Mouse (Mus musculus): ENCODE data around the gene Fam173a.
A peak's percentile ranks its signal among the peaks of the same experiment; 100 is the strongest.
"Not testable (repeated sequence)": the region's sequence is repeated elsewhere in the genome, so short reads cannot be mapped to it uniquely, and the experiment has no call there.

Fam173a gene

DNA sequence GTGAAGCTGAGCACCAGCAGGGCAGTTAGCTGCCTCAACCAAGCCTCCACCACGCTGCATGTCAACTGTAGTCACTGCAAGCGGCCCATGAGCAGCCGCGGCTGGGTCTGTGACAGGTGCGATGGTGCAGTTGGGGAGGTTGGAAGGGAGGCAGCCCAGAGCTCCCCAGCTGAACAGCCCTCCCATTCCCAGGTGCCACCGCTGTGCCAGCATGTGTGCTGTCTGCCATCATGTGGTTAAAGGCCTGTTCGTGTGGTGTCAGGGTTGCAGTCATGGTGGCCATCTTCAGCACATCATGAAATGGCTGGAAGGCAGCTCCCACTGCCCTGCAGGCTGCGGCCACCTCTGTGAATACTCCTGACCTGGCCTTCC lies 35.5 kb upstream of the Fam173a start:
- DNase-seq: no peak

DNA sequence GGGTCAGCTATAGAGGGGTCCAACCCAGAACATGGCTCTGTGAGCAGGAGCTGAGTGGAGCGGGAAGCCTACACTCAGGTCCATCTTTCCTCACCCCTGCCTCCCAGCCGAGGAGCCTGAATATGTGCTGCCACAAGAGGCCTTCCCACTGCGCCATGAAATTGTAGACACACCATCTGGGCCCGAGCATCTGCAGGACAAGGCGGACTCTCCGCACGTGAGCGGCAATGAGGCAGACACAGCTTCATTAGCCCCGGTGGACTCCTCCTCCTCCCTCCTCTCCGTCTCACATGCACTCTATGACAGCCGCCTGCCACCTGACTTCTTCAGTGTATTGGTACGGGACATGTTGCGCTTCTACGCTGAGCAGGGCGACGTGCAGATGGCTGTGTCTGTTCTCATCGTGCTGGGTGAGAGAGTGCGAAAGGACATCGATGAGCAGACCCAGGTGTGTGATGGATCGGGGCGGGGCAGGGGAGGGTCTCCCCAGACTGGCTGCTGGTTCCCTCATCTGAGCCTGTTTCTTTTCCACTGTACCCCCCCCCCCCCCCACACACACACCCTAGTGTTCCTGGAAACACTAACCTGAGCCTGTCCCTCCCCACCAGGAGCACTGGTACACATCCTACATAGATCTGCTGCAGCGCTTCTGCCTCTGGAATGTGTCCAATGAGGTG lies 35.0 kb upstream of the Fam173a start:
- DNase-seq: no peak

DNA sequence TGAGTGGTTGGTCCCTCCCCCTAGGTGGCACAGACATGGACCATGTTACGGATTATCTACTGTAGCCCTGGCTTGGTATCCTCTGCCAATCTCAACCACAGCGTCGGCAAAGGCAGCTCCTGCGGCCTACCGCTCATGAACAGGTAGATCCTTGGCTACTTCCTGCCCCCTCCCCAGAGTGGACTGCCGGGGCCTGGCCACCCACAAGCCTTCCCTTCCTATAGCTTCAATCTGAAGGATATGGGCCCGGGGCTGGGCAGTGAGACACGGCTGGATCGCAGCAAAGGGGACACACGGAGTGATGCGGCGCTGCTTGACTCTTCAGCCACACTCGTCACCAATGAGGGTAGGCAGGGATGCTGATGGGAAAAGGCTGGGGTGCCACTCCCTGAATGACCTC lies 34.3 kb upstream of the Fam173a start:
- DNase-seq: no peak

DNA sequence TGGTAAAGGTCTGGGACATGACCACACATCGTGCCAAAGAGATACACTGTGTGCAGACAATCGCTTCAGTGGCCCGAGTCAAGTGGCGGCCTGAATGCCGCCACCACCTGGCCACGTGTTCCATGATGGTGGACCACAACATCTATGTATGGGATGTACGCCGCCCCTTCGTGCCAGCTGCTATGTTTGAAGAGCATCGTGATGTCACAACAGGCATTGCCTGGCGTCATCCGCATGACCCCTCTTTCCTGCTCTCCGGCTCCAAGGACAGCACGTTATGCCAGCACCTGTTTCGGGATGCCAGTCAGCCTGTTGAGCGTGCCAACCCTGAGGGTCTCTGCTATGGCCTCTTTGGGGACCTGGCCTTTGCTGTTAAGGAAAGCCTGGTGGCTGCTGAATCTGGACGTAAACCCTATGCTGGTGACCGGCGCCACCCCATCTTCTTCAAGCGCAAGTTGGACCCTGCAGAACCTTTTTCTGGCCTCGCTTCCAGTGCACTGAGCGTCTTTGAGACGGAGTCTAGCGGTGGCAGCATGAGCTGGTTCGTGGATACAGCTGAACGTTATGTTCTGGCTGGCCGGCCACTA lies 33.4 kb upstream of the Fam173a start:
- no peak for DNase-seq

DNA sequence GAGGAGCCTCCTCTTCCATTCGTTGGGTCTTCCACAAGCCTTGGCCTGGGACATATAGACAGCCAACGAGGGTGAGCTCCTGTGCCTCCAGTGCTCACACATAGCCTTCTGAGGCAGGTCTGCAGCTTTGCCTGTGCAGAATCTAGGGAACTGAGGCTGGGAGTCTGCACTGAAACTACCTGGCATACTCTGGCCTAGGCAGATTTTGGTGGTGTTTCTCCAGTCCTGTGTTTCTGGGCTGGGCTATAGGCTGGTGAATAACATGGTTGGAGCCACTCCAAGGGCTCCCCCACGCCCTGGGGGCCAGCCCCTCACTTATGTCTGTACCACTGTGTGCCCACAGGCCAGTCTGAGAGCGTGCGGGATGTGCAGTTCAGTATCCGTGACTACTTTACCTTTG lies 32.6 kb upstream of the Fam173a start:
- no peak for DNase-seq

DNA sequence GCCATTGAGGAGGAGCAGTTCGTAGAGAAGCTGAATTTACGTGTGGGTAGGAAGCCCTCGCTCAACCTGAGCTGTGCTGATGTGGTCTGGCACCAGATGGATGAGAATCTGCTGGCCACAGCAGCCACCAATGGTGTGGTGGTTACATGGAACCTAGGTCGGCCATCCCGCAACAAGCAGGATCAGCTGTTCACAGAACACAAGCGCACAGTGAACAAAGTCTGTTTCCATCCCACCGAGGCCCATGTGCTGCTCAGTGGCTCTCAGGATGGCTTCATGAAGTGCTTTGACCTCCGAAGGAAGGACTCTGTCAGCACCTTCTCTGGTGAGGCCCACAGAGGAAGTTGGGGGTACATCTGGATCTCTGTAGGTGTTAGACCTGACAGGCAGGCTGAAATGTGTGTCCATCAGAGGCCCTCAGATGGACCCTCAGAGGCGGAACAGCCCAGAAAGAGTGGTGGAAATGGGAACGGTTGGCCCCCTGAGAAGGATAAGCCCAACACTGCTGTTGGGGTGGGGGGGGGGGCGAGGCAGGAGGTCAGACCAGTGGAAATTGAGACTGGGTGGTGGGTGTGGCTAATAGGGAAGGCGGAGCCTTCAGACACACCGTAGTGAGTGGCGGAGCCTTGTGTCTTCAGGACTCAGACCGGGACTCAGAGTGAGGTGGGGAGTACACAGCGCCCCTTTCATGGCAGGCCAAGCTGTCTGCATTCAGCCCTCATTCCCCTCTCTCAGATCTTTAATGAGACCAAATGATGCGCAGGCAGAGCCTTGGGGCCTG lies 31.9 kb upstream of the Fam173a start:
- no peak for DNase-seq

DNA sequence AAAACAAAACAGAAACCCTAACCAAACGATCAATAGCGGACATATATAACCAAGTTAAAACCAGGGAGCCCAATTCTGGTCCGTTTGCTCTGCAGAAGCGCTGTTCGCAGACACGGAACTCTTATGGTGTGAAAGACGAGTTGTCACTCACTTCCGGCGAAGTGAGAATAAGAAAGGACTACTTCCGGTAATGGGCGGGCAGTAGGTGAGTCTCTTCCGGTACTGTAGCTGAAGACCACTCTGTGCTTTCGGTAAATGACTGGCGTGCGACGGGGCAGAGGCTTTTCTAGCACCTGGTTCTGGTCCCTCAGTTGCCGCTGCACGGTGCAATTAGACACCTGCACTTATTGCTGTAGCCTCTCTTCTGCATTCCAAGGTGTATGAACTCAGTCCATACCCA lies 30.8 kb upstream of the Fam173a start, which contains the start of gene Wdr24:
Wdr24 (plus strand) TSS at position 176 of the 400 bp plus-strand sequence.
- DNase-seq: peak; percentile 89

DNA sequence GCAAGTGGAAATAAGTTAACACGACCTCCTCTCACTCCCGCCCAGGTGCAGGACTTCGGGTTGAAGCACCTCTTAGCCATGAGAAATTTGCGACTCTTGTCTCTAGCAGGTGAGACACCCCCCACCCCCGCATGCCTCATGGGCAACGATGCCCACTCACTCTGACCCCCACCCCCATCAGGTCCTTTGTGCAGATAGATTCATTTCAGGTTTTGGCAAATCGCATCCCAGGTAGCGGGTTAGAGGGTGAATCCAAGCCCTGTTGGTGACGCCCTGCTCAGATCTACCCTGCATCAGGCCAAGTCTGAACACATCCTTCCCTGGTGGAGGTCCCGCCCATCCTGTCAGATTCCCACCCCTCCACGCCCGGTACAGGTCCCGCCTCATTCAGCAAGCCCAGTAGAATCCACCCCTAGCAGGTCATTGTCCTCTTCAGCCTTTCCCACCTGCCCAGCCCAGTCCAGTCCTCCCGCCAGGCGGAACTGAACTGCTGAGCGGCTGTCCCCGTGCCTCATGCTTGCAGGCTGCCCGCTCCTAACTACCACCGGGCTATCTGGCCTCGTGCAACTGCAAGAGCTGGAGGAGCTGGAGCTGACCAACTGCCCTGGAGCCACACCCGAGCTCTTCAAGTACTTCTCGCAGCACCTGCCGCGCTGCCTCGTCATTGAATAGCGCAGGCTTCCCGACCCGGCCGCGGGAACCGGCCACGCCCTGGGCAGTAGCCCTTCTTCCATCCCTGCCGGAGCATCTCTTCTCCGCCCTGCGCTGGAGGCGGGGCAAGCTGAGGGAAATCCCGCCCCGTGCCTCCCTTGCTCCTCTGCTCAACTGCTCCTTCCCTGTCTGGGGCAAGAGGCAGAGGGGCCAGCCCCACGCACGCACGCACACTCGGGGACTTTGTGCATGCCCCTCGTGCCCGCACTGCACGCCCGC lies 26.4 kb upstream of the Fam173a start:
- DNase-seq: no peak

DNA sequence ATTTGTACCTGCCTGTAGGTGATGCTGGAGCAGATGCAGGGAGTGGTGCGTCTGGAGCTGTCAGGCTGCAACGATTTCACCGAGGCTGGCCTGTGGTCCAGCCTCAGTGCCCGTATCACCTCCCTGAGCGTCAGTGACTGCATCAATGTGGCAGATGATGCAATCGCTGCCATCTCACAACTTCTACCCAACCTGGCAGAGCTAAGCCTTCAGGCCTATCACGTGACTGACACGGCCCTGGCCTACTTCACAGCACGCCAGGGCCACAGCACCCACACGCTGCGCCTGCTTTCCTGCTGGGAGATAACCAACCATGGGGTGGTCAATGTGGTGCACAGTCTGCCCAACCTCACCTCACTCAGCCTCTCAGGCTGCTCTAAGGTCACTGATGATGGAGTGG lies 25.0 kb upstream of the Fam173a start:
- DNase-seq: no peak

DNA sequence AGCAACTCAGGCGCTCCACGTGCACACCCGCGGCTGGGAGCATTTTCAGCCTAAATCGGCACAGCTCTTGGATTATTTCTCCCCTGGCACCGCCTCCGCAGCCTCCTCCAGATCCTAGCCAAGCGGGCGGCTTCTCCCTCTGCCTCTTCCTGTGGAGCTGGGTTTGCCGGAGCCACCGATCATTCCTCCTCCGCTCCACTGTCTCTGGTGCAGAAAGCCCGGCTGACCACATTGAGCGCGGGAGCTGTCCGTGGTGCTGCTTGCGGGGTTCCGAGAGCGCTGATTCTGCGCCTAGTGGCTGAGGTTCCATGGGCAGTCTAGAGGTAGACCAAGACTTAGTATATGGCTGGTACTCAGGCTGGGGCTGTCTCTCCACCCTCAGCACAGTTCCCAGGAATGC lies 20.8 kb upstream of the Fam173a start:
- peak; percentile 86 for DNase-seq

DNA sequence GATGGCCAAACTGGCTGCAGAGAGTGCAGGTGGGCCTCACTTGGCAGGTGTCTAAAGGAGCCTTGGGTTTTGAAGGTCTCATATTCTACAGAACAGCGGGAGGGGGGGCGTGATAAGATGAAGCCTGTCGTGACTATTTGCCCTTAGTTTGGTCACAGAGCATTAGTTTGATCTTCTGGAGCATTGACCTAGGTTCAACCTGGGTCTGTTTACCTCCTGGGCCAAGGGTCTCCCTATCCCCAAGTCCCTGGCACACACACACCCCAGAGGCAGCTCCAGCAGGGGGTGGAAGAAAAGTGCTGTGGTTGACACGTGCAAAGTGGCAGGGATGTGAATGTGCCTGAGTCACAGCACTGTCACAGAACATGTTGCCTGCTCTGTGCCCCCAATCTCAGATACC lies 18.2 kb upstream of the Fam173a start:
- no peak for DNase-seq

DNA sequence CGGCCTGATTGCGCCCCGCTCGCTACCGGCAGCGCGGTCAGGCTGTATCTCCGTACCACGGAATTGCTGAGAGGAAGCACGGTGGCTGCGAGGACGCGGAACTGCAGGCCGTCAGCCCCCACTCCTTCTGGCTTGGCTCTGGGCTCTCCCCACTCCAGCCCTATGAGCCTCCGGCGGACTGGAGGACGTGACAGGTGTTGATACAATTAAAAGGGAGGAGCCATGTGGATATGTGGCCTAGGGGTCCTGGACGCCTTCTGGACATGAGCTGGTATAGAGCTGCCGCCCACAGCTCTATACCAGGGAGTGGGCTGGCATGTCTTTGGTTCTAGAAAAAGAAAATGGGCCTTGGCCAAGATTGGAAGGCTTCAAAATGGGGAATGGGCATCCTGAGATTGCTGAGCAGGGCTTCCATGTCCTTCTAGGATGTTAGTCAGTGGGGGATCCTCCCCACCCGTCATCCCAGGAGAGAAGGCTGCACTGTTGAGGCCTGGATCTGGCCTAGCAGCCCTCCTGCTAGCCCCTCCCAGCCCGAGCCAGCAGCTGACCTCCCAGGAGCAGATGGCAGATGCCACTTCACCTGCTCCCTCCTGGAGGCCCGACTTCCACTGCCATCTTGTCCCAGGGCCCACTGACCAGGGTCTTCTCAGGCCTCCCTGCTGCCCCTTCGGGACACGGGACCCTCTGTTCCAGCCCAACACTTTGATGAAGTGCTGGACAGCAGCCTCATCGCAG lies 17.1 kb upstream of the Fam173a start:
- DNase-seq: no peak

DNA sequence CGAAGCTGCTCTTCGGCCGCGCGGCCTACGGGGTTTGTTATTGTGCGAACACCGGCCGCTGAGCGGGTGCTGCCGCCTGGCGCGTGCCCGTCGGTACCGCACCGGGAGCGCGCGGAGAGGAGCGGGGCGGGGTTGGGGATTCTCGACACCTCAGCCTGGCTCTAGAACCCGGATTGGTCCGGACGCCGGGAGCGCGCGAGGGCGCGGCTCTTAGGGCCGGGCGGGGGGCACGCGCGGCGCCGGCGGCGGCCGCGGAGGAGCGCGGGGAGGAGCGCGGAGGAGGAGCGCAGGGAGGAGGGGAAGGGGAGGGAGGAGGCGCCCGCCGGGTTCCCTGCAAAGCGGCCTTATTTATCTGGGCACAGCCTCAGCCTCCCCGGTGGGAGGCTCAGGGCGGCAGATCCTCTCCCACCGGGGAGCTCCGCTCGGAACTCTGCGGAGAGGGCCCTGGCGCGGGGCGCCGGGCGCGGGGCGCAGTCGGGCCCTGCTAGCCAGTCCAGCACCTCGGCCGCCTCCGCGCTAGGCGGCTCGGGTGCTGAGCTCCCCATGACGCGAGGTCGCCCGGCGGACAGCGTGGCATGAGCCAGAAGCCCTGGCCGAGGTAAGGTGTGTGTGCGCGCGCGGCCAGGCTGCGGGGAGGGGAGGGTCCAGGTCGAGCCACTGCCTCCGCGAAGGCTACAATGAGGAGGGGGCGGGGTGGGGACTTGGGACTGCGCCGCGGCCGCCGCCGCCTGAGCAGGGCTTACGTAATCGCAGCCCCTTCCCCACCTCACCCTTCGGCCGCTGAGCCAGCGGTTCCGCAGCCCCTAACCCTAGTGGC lies 16.3 kb upstream of the Fam173a start, which contains the start of gene Fbxl16:
Fbxl16 (plus strand) TSS at position 297 of the 817 bp plus-strand sequence.
- DNase-seq: peak; percentile 65

DNA sequence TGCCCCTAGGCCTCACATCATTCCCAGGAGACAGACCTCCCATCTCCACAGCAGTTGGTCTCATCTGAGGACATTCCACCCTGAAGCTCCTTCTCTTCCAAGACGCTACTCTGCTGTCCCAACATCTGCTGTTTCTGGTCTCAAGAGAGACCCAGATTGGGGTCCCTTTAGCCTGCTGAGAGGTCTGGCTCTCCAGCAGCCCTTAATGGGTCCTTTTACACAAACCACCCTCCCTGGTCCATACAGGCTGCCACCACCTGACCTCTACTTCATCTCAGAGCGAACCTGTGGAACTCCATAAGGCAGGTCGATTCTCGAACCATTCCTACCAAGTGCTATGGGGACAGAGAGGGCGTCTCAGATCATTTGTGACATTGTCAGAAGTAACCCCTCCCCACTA lies 15.3 kb upstream of the Fam173a start:
- no peak for DNase-seq

DNA sequence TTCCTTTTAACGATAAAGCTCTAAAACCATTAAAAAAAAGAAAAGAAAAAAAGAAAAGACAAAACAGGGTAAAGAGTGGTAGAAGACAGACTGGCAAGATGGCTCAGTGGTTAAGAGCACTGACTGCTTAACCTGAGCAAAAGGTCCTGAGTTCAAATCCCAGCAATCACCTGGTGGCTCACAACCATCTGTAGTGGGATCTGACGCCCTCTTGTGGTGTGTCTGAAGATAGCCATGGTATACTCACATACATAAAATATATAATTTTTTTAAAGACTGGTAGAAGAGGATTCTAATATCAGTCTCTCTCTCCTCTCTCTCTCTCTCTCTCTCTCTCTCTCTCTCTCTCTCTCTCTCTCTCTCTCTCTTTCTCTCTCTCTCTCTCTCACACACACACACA lies 14.8 kb upstream of the Fam173a start:
- DNase-seq: not testable (repeated sequence)

DNA sequence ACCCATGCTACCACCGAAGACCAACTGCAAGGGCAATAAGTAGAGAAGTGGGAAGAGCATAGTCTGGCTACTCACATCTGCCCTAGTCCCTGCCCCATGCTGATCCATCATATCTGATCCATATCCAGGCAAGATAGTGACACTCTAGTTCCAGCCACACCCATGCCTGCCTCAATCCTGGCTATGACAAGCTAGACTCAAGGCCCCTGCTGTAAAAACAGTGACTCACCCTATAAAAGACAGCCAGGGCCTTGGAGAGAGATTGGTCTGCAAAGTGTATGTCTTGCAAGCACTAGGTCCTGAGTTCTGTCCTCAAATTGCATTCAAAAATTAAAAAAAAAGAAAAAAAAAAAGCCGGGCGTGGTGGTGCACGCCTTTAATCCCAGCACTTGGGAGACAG lies 13.8 kb upstream of the Fam173a start:
- DNase-seq: no peak

DNA sequence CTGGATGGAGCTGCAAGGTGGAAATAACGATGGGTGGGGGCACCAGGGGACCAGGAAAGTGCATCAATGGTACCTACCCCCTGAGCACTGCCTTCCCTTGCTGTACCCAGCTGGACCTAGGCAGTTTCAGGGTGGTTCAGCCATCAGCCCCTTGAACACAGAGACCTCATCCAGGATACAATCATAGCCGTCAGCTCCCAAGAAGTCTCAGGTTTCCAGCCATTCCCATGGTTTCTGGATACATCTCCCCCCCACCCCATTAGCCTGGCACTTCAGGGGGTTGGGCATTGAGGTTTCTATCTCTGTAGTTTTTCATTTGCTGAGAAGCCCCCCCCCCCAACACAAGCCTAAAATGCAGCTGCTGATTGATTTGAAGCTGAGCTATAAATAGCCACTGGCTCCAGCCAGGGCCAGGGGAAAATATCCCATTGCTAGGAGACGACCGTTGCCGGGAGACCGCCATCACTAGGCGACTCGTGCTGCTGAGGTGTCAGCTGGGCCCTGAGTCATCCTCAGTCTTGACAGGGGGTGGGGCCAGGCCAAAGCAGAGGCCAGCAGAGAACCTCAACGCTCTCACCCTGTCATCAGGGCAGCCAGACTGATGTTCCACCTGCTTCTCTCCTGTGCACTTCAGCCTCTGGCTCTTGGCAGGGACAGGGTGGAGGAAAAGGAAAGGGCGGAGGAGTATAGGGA lies 10.3 kb upstream of the Fam173a start:
- no peak for DNase-seq

DNA sequence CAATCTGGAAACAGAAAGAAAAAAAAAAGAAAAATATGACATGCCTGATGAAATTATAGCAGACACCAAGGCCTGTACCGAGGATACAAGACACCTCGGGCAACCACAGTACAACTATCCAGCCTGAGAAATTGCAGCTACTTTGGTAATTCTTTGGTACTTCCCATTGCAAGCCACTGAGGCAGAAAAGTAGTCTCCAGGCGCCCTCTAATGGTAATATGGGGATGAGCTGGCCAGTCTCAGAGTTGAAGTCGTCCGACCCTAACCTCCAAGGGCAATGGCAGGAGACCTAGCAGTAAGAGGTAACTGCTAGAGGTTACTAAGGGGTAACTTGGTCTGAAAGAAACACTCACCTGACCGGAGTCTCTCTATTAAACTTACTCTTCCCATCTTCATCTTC lies 8.3 kb upstream of the Fam173a start:
- peak; percentile 90 for DNase-seq

DNA sequence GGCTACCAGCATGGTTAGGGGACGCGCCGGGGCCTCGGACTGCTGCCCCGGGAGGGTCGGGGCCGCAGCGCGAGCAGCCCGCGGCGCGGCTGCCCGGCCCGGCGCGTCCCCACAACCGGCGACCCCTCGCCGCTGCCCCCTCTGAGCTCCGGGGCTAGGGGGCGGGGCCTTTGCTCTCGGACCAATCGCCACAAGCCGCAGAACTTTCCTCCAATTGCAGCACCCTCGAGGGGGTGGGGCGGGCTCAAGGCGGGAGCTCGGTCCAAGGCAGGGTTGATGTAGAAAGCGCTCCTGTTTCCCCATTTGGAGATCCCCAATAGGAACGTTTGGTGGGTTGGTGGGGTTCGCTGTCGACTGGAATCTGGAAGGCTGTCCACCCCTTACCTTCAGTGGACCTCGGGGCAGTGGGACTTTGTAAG lies 4.3 kb upstream of the Fam173a start, which contains the start of gene Metrn:
Metrn (minus strand) TSS at position 186 of the 419 bp plus-strand sequence.
- DNase-seq: peak; percentile 92

DNA sequence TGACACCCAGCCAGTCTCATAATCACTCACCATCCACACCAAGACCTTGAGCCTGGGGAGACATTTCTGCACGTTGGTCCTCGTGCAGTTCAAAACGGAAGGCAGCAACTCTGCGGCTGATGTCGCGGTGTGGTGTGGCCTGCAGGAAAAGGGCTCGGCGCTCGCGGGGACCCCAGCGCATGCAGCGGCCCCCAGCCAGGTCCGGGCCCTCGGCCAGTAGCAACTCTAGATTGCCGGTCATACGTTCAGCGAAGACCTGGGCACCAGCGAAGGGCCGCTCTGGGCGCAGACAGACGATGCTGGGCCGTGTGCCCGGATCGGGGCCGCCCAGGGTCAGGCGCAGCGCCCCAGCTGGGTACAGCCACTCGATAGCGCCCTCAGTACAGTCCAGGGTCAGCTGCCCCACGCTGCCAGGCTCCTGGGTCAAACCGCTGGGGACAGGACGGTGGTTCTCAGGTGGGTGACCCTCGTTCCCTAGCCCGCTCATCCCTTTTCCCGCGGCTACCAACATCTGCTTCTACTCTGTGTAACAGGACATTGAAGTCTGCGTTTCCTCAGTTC lies 3.6 kb upstream of the Fam173a start:
- DNase-seq: no peak
